Mouse (Mus musculus) kidney, embryonic 14.5 days (tissue): ENCODE results near the gene Bcl3. TPM values are rescaled to one million over a fixed set of nuclear protein-coding genes. Genes with fewer than 3 reads are reported as not detected.
A peak's percentile ranks its signal among the peaks of the same experiment; 100 is the strongest.

Experiments
- ATAC-seq: fragments of 200-750 bp; cut with Nextera tagmentation; 2 replicates; pipeline ENCODE4 v1.8.0; 2017; ENCODE audit warnings: moderate number of reproducible peaks, mild to moderate bottlenecking, moderate TSS enrichment, moderate library complexity; ENCODE audit not compliant: low FRiP score, low TSS enrichment
- H3K27ac ChIP-seq: fragments of 300-500 bp; sonication (generic); 2 replicates; pipeline ENCODE4 v1.5.1; 2014; ENCODE audit warnings: low read depth, mild to moderate bottlenecking, low read length, moderate library complexity, mixed read lengths
- H3K27me3 ChIP-seq: fragments of 300-500 bp; sonication (generic); 2 replicates; pipeline ENCODE4 v1.6.1; 2014; ENCODE audit warnings: mild to moderate bottlenecking, low read length; ENCODE audit not compliant: control insufficient read depth, insufficient read depth
- H3K36me3 ChIP-seq: fragments of 300-500 bp; sonication (generic); 2 replicates; pipeline ENCODE4 v1.6.1; 2014; ENCODE audit warnings: low read length, mixed read lengths; ENCODE audit not compliant: control insufficient read depth, insufficient read depth
- H3K4me1 ChIP-seq: fragments of 300-500 bp; sonication (generic); 2 replicates; pipeline ENCODE4 v1.6.1; 2014; ENCODE audit warnings: low read length, mixed read lengths; ENCODE audit not compliant: control insufficient read depth, insufficient read depth
- H3K4me2 ChIP-seq: fragments of 300-500 bp; sonication (generic); replicated peaks from 2 replicates; pipeline ENCODE4 v1.6.1; 2014; ENCODE audit warnings: low read depth, mild to moderate bottlenecking, low read length
- H3K4me3 ChIP-seq: fragments of 300-500 bp; sonication (generic); 2 replicates; pipeline ENCODE4 v1.5.1; 2014; ENCODE audit warnings: mild to moderate bottlenecking, low read length
- H3K9ac ChIP-seq: fragments of 300-500 bp; sonication (generic); 2 replicates; pipeline ENCODE4 v1.6.1; 2014; ENCODE audit warnings: low read depth, mild to moderate bottlenecking, low read length, moderate library complexity
- H3K9me3 ChIP-seq: fragments of 300-500 bp; sonication (generic); 2 replicates; pipeline ENCODE4 v1.6.1; 2016; ENCODE audit warnings: low read length; ENCODE audit not compliant: control insufficient read depth
- WGBS: fragments of 180-500 bp; shearing (Covaris S2); extraction: QIAGEN DNeasy Blood & Tissue Kit; methylation state at CpG from one replicate; pipeline ENCODE4 v1.1.7; 2014; 5-methylcytosine and 5-hydroxymethylcytosine counted together
- polyA plus RNA-seq: library from polyadenylated mRNA; unstranded; fragments of >200 nt; fragmentation: Nextera tagmentation; extraction: Ambion mirVana; gene quantifications from 2 replicates; pipeline ENCODE4 v1.2.1, GENCODE M21; 2014

The Bcl3 gene
- polyA plus RNA-seq, 1 experiment from 2014 or later, result 4.2 TPM

DNA sequence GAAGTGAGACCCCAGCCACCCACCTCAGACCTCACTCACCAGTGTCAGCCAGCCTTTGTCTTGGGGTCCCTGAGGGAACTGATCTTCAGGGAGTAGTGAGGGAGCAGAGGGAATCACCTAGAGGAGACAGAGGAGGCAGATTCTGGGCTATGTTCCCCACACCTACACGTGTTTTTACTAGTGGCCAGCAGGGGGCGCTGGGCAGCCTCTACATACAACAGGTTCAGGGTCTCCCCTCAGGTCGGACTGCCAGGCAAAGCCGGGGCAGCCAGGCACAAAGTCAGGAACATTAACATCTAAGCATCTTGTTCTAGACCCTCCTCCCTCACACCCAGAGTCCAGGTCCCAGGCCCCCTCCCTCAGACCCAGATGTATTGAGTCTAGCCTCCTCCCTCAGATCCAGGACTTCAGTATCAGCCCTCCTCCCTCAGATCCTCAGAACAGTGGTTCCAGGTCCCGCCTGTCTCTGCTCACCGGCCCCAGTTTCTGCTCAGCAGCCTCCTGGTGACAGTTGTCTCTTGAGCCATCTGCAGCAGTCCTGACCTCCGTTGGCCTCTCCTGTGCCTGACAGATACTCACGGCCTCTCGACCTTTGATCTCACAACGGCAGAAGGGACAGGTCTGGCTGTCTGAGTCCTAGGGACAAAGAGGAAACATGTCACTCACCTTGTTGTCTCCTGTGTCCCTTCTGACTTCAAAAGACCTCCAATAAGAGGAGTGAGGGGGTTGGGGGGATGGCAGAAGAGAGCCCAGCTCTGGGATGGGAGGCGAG is 37.6 kb downstream of the Bcl3 start:
- no peak overlapping the region for H3K4me2 ChIP-seq
- 38% methylated on average over 11 of the region's 11 CpGs for WGBS
- no peaks in the 10 kb centered on the region; the same call in 1 of the 2 replicates for H3K9me3 ChIP-seq
- no peaks in the 10 kb centered on the region for H3K4me1 ChIP-seq
- no peak overlapping the region for H3K4me3 ChIP-seq
- H3K27ac ChIP-seq, result no peak overlapping the region
- H3K27me3 ChIP-seq, result no peaks in the 10 kb centered on the region
- ATAC-seq, result no peak
- no peak overlapping the region for H3K9ac ChIP-seq
- H3K36me3 ChIP-seq, result no peaks in the 10 kb centered on the region

DNA sequence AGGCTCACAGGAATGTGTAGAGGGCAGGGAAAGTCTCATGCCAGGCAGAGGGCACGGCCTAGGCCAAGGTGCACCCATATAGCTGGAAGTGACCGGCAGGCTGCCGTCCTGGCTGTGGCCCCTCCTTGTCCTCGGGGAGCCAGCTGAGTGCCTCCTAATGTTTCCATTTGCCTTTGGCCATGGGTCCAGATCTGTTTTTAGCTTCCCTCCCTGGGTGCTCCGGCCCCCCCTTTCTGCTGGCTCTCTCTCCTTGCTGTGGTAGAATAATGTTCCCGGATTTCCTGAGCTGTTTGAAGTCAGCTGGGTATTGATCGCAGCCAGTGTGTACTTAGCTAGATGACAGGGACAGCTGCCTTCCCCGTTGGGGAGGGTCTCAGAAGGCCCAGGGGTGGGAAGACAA is 38.9 kb downstream of the Bcl3 start:
- Histone ChIP-seq H3K4me2 (no peak overlapping the region), H3K9me3 (no peaks in the 10 kb centered on the region; the same call in 1 of the 2 replicates), H3K4me1 (no peaks in the 10 kb centered on the region), H3K9ac (no peak overlapping the region), H3K4me3 (no peak overlapping the region), H3K36me3 (no peaks in the 10 kb centered on the region), H3K27ac (no peak overlapping the region), H3K27me3 (no peaks in the 10 kb centered on the region)
- WGBS, result 72% methylated on average over 8 of the region's 8 CpGs
- no peak for ATAC-seq

GRCm38 (mm10) chr7:19782645-19783044 is 39.9 kb downstream of the Bcl3 start:
- no peaks in the 10 kb centered on the region for H3K27me3 ChIP-seq
- no peak for ATAC-seq
- WGBS, result 96% methylated on average over 4 of the region's 4 CpGs
- no peak overlapping the region for H3K27ac ChIP-seq
- H3K4me3 ChIP-seq, result no peak overlapping the region
- H3K4me1 ChIP-seq, result no peaks in the 10 kb centered on the region
- H3K9ac ChIP-seq, result no peak overlapping the region
- no peaks in the 10 kb centered on the region for H3K36me3 ChIP-seq
- H3K4me2 ChIP-seq, result no peak overlapping the region
- no peaks in the 10 kb centered on the region; the same call in 1 of the 2 replicates for H3K9me3 ChIP-seq

- Histone ChIP-seq H3K27ac (no peak overlapping the region), H3K36me3 (no peaks in the 10 kb centered on the region), H3K9me3 (no peaks in the 10 kb centered on the region; the same call in 1 of the 2 replicates), H3K4me3 (no peak overlapping the region), H3K4me1 (no peaks in the 10 kb centered on the region), H3K4me2 (no peak overlapping the region), H3K27me3 (no peaks in the 10 kb centered on the region), H3K9ac (no peak overlapping the region)
- 87% methylated on average over 7 of the region's 7 CpGs for WGBS
- ATAC-seq, result no peak
Observed at GRCm38 (mm10) chr7:19781741-19782140, 40.8 kb downstream of the Bcl3 start.

GRCm38 (mm10) chr7:19779903-19780302 is 42.7 kb downstream of the Bcl3 start:
- Histone ChIP-seq H3K4me3 (no peak overlapping the region), H3K27ac (no peak overlapping the region), H3K4me2 (no peak overlapping the region), H3K27me3 (no peaks in the 10 kb centered on the region), H3K9me3 (no peaks in the 10 kb centered on the region; the same call in 1 of the 2 replicates), H3K4me1 (no peaks in the 10 kb centered on the region), H3K36me3 (no peaks in the 10 kb centered on the region), H3K9ac (no peak overlapping the region)
- 77% methylated on average over 4 of the region's 4 CpGs for WGBS
- no peak for ATAC-seq

- no peak for ATAC-seq
- H3K9ac ChIP-seq, result no peak overlapping the region
- WGBS, result 83% methylated on average over 8 of the region's 8 CpGs
- no peak overlapping the region for H3K27ac ChIP-seq
- H3K27me3 ChIP-seq, result no peaks in the 10 kb centered on the region
- H3K4me3 ChIP-seq, result no peak overlapping the region
- no peaks in the 10 kb centered on the region; the same call in 1 of the 2 replicates for H3K9me3 ChIP-seq
- H3K4me1 ChIP-seq, result no peaks in the 10 kb centered on the region
- H3K4me2 ChIP-seq, result no peak overlapping the region
- H3K36me3 ChIP-seq, result no peaks in the 10 kb centered on the region
Observed at GRCm38 (mm10) chr7:19778645-19779044, 43.9 kb downstream of the Bcl3 start.

GRCm38 (mm10) chr7:19777049-19777723 is 45.4 kb downstream of the Bcl3 start:
- Histone ChIP-seq H3K9ac (no peak overlapping the region), H3K36me3 (no peaks in the 10 kb centered on the region), H3K27me3 (no peaks in the 10 kb centered on the region), H3K4me3 (no peak overlapping the region), H3K27ac (no peak overlapping the region), H3K4me2 (no peak overlapping the region), H3K9me3 (no peaks in the 10 kb centered on the region; the same call in 1 of the 2 replicates), H3K4me1 (no peaks in the 10 kb centered on the region)
- ATAC-seq, result no peak
- WGBS, result 88% methylated on average over 11 of the region's 11 CpGs

DNA sequence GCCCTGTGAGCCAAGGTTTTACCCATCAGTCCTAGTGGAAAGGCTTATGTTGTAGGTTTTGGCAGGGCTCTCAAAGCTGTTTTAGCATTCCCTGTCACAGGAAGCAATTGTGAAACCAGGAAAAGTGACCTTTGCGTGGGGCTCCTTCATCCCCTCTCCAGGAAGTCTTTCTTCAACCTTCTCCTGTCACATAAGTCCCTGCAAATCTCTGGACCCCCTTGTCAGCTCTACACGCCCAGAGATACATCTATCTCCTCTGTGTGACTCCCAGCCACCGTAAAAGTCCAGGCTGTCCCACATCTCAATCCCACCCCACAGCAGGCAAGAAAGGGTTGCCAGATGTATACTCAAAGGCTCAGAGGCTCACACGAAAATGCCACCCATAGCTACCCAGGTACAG is 50.9 kb downstream of the Bcl3 start:
- ATAC-seq, result no peak
- Histone ChIP-seq H3K27ac (peak overlapping the region; percentile 47; the same call in 1 of the 2 replicates), H3K9ac (0 out of 2 replicates have a peak overlapping the region, but pooled peaks have one; percentile 18), H3K4me3 (no peak overlapping the region; the same call in 1 of the 2 replicates), H3K9me3 (no peaks in the 10 kb centered on the region), H3K36me3 (no peaks in the 10 kb centered on the region; the same call in 1 of the 2 replicates), H3K4me2 (peak overlapping the region; percentile 67), H3K27me3 (no peaks in the 10 kb centered on the region), H3K4me1 (peaks cover 32% of the 10 kb centered on the region)
- 42% methylated on average over 4 of the region's 4 CpGs for WGBS

GRCm38 (mm10) chr7:19770984-19771391 is 51.6 kb downstream of the Bcl3 start, which contains the start of gene Bcam:
Gene Bcam, minus strand, starts transcription at chr7:19771016.
- peaks cover 32% of the 10 kb centered on the region for H3K4me1 ChIP-seq
- H3K9ac ChIP-seq, result peak within 1 kb of the TSS; percentile 67
- H3K36me3 ChIP-seq, result no peaks in the 10 kb centered on the region; the same call in 1 of the 2 replicates
- no peaks in the 10 kb centered on the region for H3K27me3 ChIP-seq
- H3K4me3 ChIP-seq, result peak within 1 kb of the TSS; percentile 51
- peak; percentile 85 for ATAC-seq
- under 1% methylated on average over 9 of the region's 9 CpGs for WGBS
- H3K9me3 ChIP-seq, result no peaks in the 10 kb centered on the region
- H3K4me2 ChIP-seq, result peak within 1 kb of the TSS; percentile 67
- peak within 1 kb of the TSS; percentile 85 for H3K27ac ChIP-seq
